Mouse (Mus musculus): ENCODE results near the gene Dctn1.

Dctn1 gene

GRCm38 (mm10) chr6:83172240-83172920 is 6.7 kb downstream of the Dctn1 start:
- no peak for DNase-seq

GRCm38 (mm10) chr6:83175996-83176395 is 10.3 kb downstream of the Dctn1 start:
- DNase-seq = no peak

GRCm38 (mm10) chr6:83179390-83180117 is 13.8 kb downstream of the Dctn1 start:
- DNase-seq = peak; percentile 27

- DNase-seq = no peak
Measured at GRCm38 (mm10) chr6:83180605-83181004, 14.9 kb downstream of the Dctn1 start.

- no peak for DNase-seq
Measured at GRCm38 (mm10) chr6:83184858-83185435, 19.2 kb downstream of the Dctn1 start.

- peak; percentile 74 for DNase-seq
Measured at GRCm38 (mm10) chr6:83185895-83186861, 20.5 kb downstream of the Dctn1 start.

- DNase-seq = no peak
Measured at GRCm38 (mm10) chr6:83186946-83187345, 21.2 kb downstream of the Dctn1 start.

- DNase-seq = no peak
Measured at GRCm38 (mm10) chr6:83193571-83193970, 27.9 kb downstream of the Dctn1 start.

- DNase-seq = peak; percentile 63
Measured at GRCm38 (mm10) chr6:83197345-83198004, 31.8 kb downstream of the Dctn1 start.

- DNase-seq = no peak
Measured at GRCm38 (mm10) chr6:83203320-83203719, 37.6 kb downstream of the Dctn1 start.

GRCm38 (mm10) chr6:83205851-83206250 is 40.1 kb downstream of the Dctn1 start:
- no peak for DNase-seq

- no peak for DNase-seq
Measured at GRCm38 (mm10) chr6:83206321-83206720, 40.6 kb downstream of the Dctn1 start.

GRCm38 (mm10) chr6:83207361-83208049 is 41.8 kb downstream of the Dctn1 start:
- DNase-seq = no peak

- no peak for DNase-seq
Measured at GRCm38 (mm10) chr6:83208050-83208400, 42.3 kb downstream of the Dctn1 start.

GRCm38 (mm10) chr6:83210495-83210894 is 44.8 kb downstream of the Dctn1 start:
- DNase-seq = no peak

GRCm38 (mm10) chr6:83211526-83211925 is 45.8 kb downstream of the Dctn1 start:
- DNase-seq = no peak

GRCm38 (mm10) chr6:83215002-83215666 is 49.4 kb downstream of the Dctn1 start:
- peak; percentile 72 for DNase-seq

- DNase-seq = no peak
Measured at GRCm38 (mm10) chr6:83219814-83220213, 54.1 kb downstream of the Dctn1 start, which contains the start of gene Slc4a5. Gene Slc4a5 (plus strand): TSS chr6:83219828.

GRCm38 (mm10) chr6:83231486-83231885 is 65.8 kb downstream of the Dctn1 start:
- no peak for DNase-seq

GRCm38 (mm10) chr6:83233306-83233705 is 67.6 kb downstream of the Dctn1 start:
- DNase-seq = no peak

GRCm38 (mm10) chr6:83234280-83234741 is 68.6 kb downstream of the Dctn1 start:
- DNase-seq = peak; percentile 63

All from kidney, postnatal 14 days (tissue).